Mouse (Mus musculus): ENCODE data around the gene Cyp4a31.
"Not testable (repeated sequence)": the region's sequence is repeated elsewhere in the genome, so short reads cannot be mapped to it uniquely, and the experiment has no call there.

Cyp4a31 gene

GRCm38 (mm10) chr4:115563401-115563800 is at the start of gene Cyp4a31:
Gene Cyp4a31 (plus strand): TSS chr4:115563649.
- DNase-seq (ENCODE audit: low spot score in 2 of 2): no peak

GRCm38 (mm10) chr4:115513964-115514363 is 49.5 kb upstream of the Cyp4a31 start:
- not testable (repeated sequence) for DNase-seq (ENCODE audit: low spot score in 2 of 2)

GRCm38 (mm10) chr4:115518000-115518399 is 45.4 kb upstream of the Cyp4a31 start, which contains the start of gene Cyp4a10:
Gene Cyp4a10 (plus strand): TSS chr4:115518264.
- not testable (repeated sequence) for DNase-seq (ENCODE audit: low spot score in 2 of 2)

GRCm38 (mm10) chr4:115519444-115519843 is 44.0 kb upstream of the Cyp4a31 start:
- no peak for DNase-seq (ENCODE audit: low spot score in 2 of 2)

- DNase-seq (ENCODE audit: low spot score in 2 of 2): no peak
Measured at GRCm38 (mm10) chr4:115521766-115522165, 41.7 kb upstream of the Cyp4a31 start.

GRCm38 (mm10) chr4:115545101-115545500 is 18.3 kb upstream of the Cyp4a31 start:
- no peak for DNase-seq (ENCODE audit: low spot score in 2 of 2)

- DNase-seq (ENCODE audit: low spot score in 2 of 2): no peak
Measured at GRCm38 (mm10) chr4:115546141-115546828, 17.2 kb upstream of the Cyp4a31 start.

- no peak for DNase-seq (ENCODE audit: low spot score in 2 of 2)
Measured at GRCm38 (mm10) chr4:115552726-115553125, 10.7 kb upstream of the Cyp4a31 start.

GRCm38 (mm10) chr4:115555513-115555912 is 7.9 kb upstream of the Cyp4a31 start:
- DNase-seq (ENCODE audit: low spot score in 2 of 2): no peak

GRCm38 (mm10) chr4:115557861-115558561 is 5.4 kb upstream of the Cyp4a31 start:
- DNase-seq (ENCODE audit: low spot score in 2 of 2): no peak

- DNase-seq (ENCODE audit: low spot score in 2 of 2): not testable (repeated sequence)
Measured at GRCm38 (mm10) chr4:115561236-115561635, 2.2 kb upstream of the Cyp4a31 start.

GRCm38 (mm10) chr4:115564469-115565225 is 1.2 kb downstream of the Cyp4a31 start:
- DNase-seq (ENCODE audit: low spot score in 2 of 2): not testable (repeated sequence)

GRCm38 (mm10) chr4:115575255-115575654 is 11.8 kb downstream of the Cyp4a31 start:
- DNase-seq (ENCODE audit: low spot score in 2 of 2): no peak

GRCm38 (mm10) chr4:115575776-115576175 is 12.3 kb downstream of the Cyp4a31 start:
- no peak for DNase-seq (ENCODE audit: low spot score in 2 of 2)

- peak in 1 of 2 experiments; percentile 44 for DNase-seq (ENCODE audit: low spot score in 2 of 2)
Measured at GRCm38 (mm10) chr4:115583036-115583435, 19.6 kb downstream of the Cyp4a31 start.

GRCm38 (mm10) chr4:115596357-115596756 is 32.9 kb downstream of the Cyp4a31 start:
- no peak for DNase-seq (ENCODE audit: low spot score in 2 of 2)

GRCm38 (mm10) chr4:115596824-115597336 is 33.4 kb downstream of the Cyp4a31 start:
- DNase-seq (ENCODE audit: low spot score in 2 of 2): no peak

GRCm38 (mm10) chr4:115600611-115601010 is 37.2 kb downstream of the Cyp4a31 start, which contains the start of gene Cyp4a32:
Gene Cyp4a32 (plus strand): TSS chr4:115600969.
- not testable (repeated sequence) for DNase-seq (ENCODE audit: low spot score in 2 of 2)

- no peak for DNase-seq (ENCODE audit: low spot score in 2 of 2)
Measured at GRCm38 (mm10) chr4:115614005-115614404, 50.6 kb downstream of the Cyp4a31 start.

GRCm38 (mm10) chr4:115625560-115625959 is 62.1 kb downstream of the Cyp4a31 start:
- DNase-seq (ENCODE audit: low spot score in 2 of 2): not testable (repeated sequence)
